Mouse (Mus musculus) heart, postnatal 10 days (tissue): ENCODE measurements around the gene Pcsk5. TPM values are rescaled to one million over a fixed set of nuclear protein-coding genes. Genes with fewer than 3 reads are reported as not detected.
A peak's percentile ranks its signal among the peaks of the same experiment; 100 is the strongest.

Source experiments
- DNase-seq, 2 experiments: peaks; one replicate each; pipeline ENCODE4 v3.0.0; 2021
- intact Hi-C: fragments of 180-260 bp; cut with DNase I; formaldehyde crosslinking; loops from one replicate; pipeline ENCODE4 v1.15.1; 2025
- total RNA-seq, 2 experiments: library from RNA; stranded (reverse); gene quantifications; 2 replicates each; pipeline ENCODE4 v1.2.3; 2021

The Pcsk5 gene
- total RNA-seq, 2 experiments from 2014 or later = 6.7 TPM

- DNase-seq = no peak
- intact Hi-C loops = no loop called here
Measured at GRCm38 (mm10) chr19:17412915-17413459, 424.4 kb downstream of the Pcsk5 start.

- intact Hi-C loops = no loop called here
- DNase-seq = no peak
Measured at GRCm38 (mm10) chr19:17410465-17411065, 426.9 kb downstream of the Pcsk5 start.

- no peak for DNase-seq
- intact Hi-C loops = no loop called here
Measured at GRCm38 (mm10) chr19:17409351-17409750, 428.1 kb downstream of the Pcsk5 start.

- DNase-seq = no peak
- intact Hi-C loops = no loop called here
Measured at GRCm38 (mm10) chr19:17408591-17408990, 428.8 kb downstream of the Pcsk5 start.

- intact Hi-C loops = no loop called here
- DNase-seq = no peak
Measured at GRCm38 (mm10) chr19:17406823-17407222, 430.6 kb downstream of the Pcsk5 start.

GRCm38 (mm10) chr19:17403175-17403574 lies 434.3 kb downstream of the Pcsk5 start:
- DNase-seq = no peak
- intact Hi-C loops = no loop called here

- intact Hi-C loops = no loop called here
- DNase-seq = no peak
Measured at GRCm38 (mm10) chr19:17400571-17400970, 436.9 kb downstream of the Pcsk5 start.

GRCm38 (mm10) chr19:17399965-17400364 lies 437.5 kb downstream of the Pcsk5 start:
- no peak for DNase-seq
- intact Hi-C loops = loop anchor here (10.0 kb wide), 2 partner anchors 435 to 1225 kb away; partner anchors contain the start of gene Pcsk5

GRCm38 (mm10) chr19:17397922-17398321 lies 439.5 kb downstream of the Pcsk5 start:
- DNase-seq = no peak
- intact Hi-C loops = loop anchor here (10.0 kb wide), 2 partner anchors 437 to 1227 kb away; partner anchors contain the start of gene Pcsk5

- intact Hi-C loops = loop anchor here (10.0 kb wide), 2 partner anchors 438 to 1228 kb away; partner anchors contain the start of gene Pcsk5
- DNase-seq = peak in 1 of 2 experiments; percentile 15
Measured at GRCm38 (mm10) chr19:17396802-17397201, 440.6 kb downstream of the Pcsk5 start.

- intact Hi-C loops = loop anchor here (10.0 kb wide), 2 partner anchors 441 to 1231 kb away; partner anchors contain the start of gene Pcsk5
- peak; percentile 95 to 96 for DNase-seq
Measured at GRCm38 (mm10) chr19:17393841-17394591, 443.4 kb downstream of the Pcsk5 start, which contains the start of gene Rfk. Gene Rfk, plus strand, starts transcription at chr19:17394043.

GRCm38 (mm10) chr19:17392866-17393265 lies 444.6 kb downstream of the Pcsk5 start:
- intact Hi-C loops = loop anchor here (10.0 kb wide), 2 partner anchors 442 to 1232 kb away; partner anchors contain the start of gene Pcsk5
- no peak for DNase-seq

GRCm38 (mm10) chr19:17388404-17388803 lies 449.0 kb downstream of the Pcsk5 start:
- intact Hi-C loops = loop anchor here (1.0 to 2.0 kb wide), 2 partner anchors 226 to 263 kb away; no protein-coding TSS in a partner anchor
- DNase-seq = peak; percentile 24 to 32

- DNase-seq = no peak
- intact Hi-C loops = no loop called here
Measured at GRCm38 (mm10) chr19:17386424-17386823, 451.0 kb downstream of the Pcsk5 start.

- intact Hi-C loops = no loop called here
- DNase-seq = no peak
Measured at GRCm38 (mm10) chr19:17385426-17385825, 452.0 kb downstream of the Pcsk5 start.

- DNase-seq = no peak
- intact Hi-C loops = no loop called here
Measured at GRCm38 (mm10) chr19:17385022-17385421, 452.4 kb downstream of the Pcsk5 start.

GRCm38 (mm10) chr19:17382807-17383397 lies 454.5 kb downstream of the Pcsk5 start:
- DNase-seq = no peak
- intact Hi-C loops = no loop called here
